In genomic region chr7:74425941-74426340, GRCm38 (mm10) we compare ENCODE assay signal across 26 mouse cellular contexts.
"Had no signal": no experiment of that assay in that cellular context is flagged by ENCODE, and none has a peak within 500 bp of the region (broad histone marks: within the 10 kb centered on the region; RNA-seq: fewer than 3 reads in every experiment).

No protein-coding gene starts in this region.

- H3K4me3 ChIP-seq: gastrocnemius, adult 2 months; heart, embryonic 15.5 days; hindbrain, embryonic 10.5 days; hindbrain, embryonic 12.5 days; intestine, embryonic 15.5 days; layer of hippocampus, adult 2 months; left cerebral cortex, adult 2 months; limb, embryonic 10.5 days; limb, embryonic 12.5 days had no signal

- ATAC-seq: forebrain, embryonic 16.5 days; hindbrain, embryonic 16.5 days; inflammation-experienced regulatory T-cells, adult 6 months; intestine, embryonic 15.5 days; intestine, postnatal 0 days had no signal

- H3K27ac ChIP-seq: gastrocnemius, adult 2 months; heart, embryonic 15.5 days; hindbrain, embryonic 10.5 days; hindbrain, embryonic 12.5 days; hindbrain, embryonic 14.5 days; intestine, embryonic 15.5 days; layer of hippocampus, adult 2 months; left cerebral cortex, adult 2 months; limb, embryonic 10.5 days; limb, embryonic 12.5 days had no signal

- H3K4me1 ChIP-seq: intestine, embryonic 15.5 days had no signal

- H3K4me2 ChIP-seq: heart, embryonic 11.5 days; heart, embryonic 15.5 days; hindbrain, embryonic 12.5 days; hindbrain, embryonic 14.5 days; intestine, embryonic 15.5 days; limb, embryonic 12.5 days had no signal

- H3K36me3 ChIP-seq: heart, embryonic 15.5 days; hindbrain, embryonic 10.5 days; hindbrain, embryonic 12.5 days; intestine, embryonic 15.5 days; limb, embryonic 10.5 days; limb, embryonic 12.5 days had no signal

- DNase-seq: gastrocnemius, adult 2 months; gastrocnemius, postnatal 10 days; gastrocnemius, postnatal 25 days; heart, adult 18-20 months; heart, postnatal 14 days; heart, postnatal 36 days; kidney, adult 18-20 months; kidney, adult 9 months; kidney, postnatal 10 days; kidney, postnatal 25 days; kidney, postnatal 4 days; liver had no signal

- H3K9me3 ChIP-seq: heart, embryonic 15.5 days; hindbrain, embryonic 10.5 days; hindbrain, embryonic 12.5 days; intestine, embryonic 15.5 days; limb, embryonic 10.5 days; limb, embryonic 12.5 days had no signal

- H3K9ac ChIP-seq: heart, embryonic 15.5 days; hindbrain, embryonic 12.5 days; hindbrain, embryonic 14.5 days; intestine, embryonic 15.5 days; limb, embryonic 12.5 days had no signal

- H3K27me3 ChIP-seq: heart, embryonic 15.5 days; hindbrain, embryonic 12.5 days; intestine, embryonic 15.5 days had no signal
